Mouse (Mus musculus): ENCODE measurements around the gene Epor.

Epor gene

GRCm38 (mm10) chr9:21936692-21937570 lies 26.4 kb downstream of the Epor start, which contains the start of gene Plppr2:
Gene Plppr2, plus strand, starts transcription at chr9:21937033.
- DNase-seq (ENCODE audit: low read depth, low spot score) = peak; percentile 99

GRCm38 (mm10) chr9:21935466-21936131 lies 27.7 kb downstream of the Epor start:
- no peak for DNase-seq (ENCODE audit: low read depth, low spot score)

GRCm38 (mm10) chr9:21934021-21934420 lies 29.3 kb downstream of the Epor start:
- DNase-seq (ENCODE audit: low read depth, low spot score) = no peak

GRCm38 (mm10) chr9:21932445-21933137 lies 30.7 kb downstream of the Epor start:
- DNase-seq (ENCODE audit: low read depth, low spot score) = no peak

GRCm38 (mm10) chr9:21932006-21932405 lies 31.3 kb downstream of the Epor start:
- no peak for DNase-seq (ENCODE audit: low read depth, low spot score)

GRCm38 (mm10) chr9:21929208-21929607 lies 34.1 kb downstream of the Epor start:
- DNase-seq (ENCODE audit: low read depth, low spot score) = no peak

GRCm38 (mm10) chr9:21927208-21927753 lies 36.0 kb downstream of the Epor start, which contains the start of the genes Ccdc159 and Tmem205:
Gene Ccdc159, plus strand, starts transcription at chr9:21927471.
Gene Tmem205, minus strand, starts transcription at chr9:21927556.
- DNase-seq (ENCODE audit: low read depth, low spot score) = peak; percentile 99

GRCm38 (mm10) chr9:21926784-21927183 lies 36.5 kb downstream of the Epor start:
- DNase-seq (ENCODE audit: low read depth, low spot score) = no peak

- DNase-seq (ENCODE audit: low read depth, low spot score) = no peak
These were observed 37.2 kb downstream of the Epor start for GRCm38 (mm10) chr9:21926155-21926554.

- no peak for DNase-seq (ENCODE audit: low read depth, low spot score)
These were observed 37.8 kb downstream of the Epor start for GRCm38 (mm10) chr9:21925506-21925905.

- no peak for DNase-seq (ENCODE audit: low read depth, low spot score)
These were observed 38.3 kb downstream of the Epor start for GRCm38 (mm10) chr9:21925034-21925433.

GRCm38 (mm10) chr9:21924099-21924493 lies 39.2 kb downstream of the Epor start:
- peak; percentile 60 for DNase-seq (ENCODE audit: low read depth, low spot score)

GRCm38 (mm10) chr9:21923490-21924098 lies 39.7 kb downstream of the Epor start:
- no peak for DNase-seq (ENCODE audit: low read depth, low spot score)

GRCm38 (mm10) chr9:21923036-21923435 lies 40.3 kb downstream of the Epor start:
- no peak for DNase-seq (ENCODE audit: low read depth, low spot score)

GRCm38 (mm10) chr9:21918692-21919384 lies 44.5 kb downstream of the Epor start:
- DNase-seq (ENCODE audit: low read depth, low spot score) = no peak

- DNase-seq (ENCODE audit: low read depth, low spot score) = peak; percentile 99
These were observed 45.2 kb downstream of the Epor start, which contains the start of gene Rab3d for GRCm38 (mm10) chr9:21918035-21918592. Gene Rab3d, minus strand, starts transcription at chr9:21918192.

- DNase-seq (ENCODE audit: low read depth, low spot score) = no peak
These were observed 45.7 kb downstream of the Epor start for GRCm38 (mm10) chr9:21917493-21918034.

GRCm38 (mm10) chr9:21916851-21917492 lies 46.3 kb downstream of the Epor start:
- DNase-seq (ENCODE audit: low read depth, low spot score) = no peak

GRCm38 (mm10) chr9:21909474-21910223 lies 53.7 kb downstream of the Epor start:
- DNase-seq (ENCODE audit: low read depth, low spot score) = no peak

All from ZHBTc4 (cell line).